Mouse (Mus musculus) right cerebral cortex, postnatal 14 days (tissue): ENCODE results near the gene Ccser2.
"Not testable (repeated sequence)": the region's sequence is repeated elsewhere in the genome, so short reads cannot be mapped to it uniquely, and the experiment has no call there.

ENCODE experiments used
- DNase-seq: peaks from one replicate; pipeline ENCODE4 v3.0.0; 2022

Gene Ccser2

DNA sequence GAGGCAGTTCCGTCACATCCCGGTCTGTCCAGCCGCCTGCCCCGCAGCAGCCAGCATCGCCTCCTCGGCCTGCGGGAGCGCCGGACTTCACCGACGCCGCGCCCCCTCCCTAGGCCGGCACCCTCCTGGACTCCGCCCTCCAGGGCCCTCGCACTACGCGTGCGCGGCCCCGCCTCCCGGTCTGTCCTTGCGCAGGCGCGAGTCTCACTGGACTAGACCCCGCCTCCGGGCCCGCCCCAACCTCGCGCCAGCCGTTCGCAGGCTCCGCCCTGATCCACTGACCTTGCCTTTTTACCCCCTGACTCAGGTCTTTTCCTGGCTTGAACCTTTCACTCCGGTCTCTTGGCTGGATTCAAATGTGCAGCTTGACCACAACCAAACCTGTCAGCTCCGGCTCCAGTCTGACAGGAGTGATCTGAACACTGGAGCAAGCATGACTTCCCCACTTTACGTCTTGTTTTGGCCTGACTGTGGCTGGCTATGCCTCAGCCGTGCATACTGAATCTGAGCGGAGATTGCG, at the start of gene Ccser2:
Gene Ccser2, minus strand, starts transcription at position 150 of the 520 bp plus-strand sequence.
- DNase-seq: peak; percentile 97

- no peak for DNase-seq
Measured at GRCm38 (mm10) chr14:37015894-37016293, 47.3 kb upstream of the Ccser2 start.

- DNase-seq: peak; percentile 15
Measured at GRCm38 (mm10) chr14:37013644-37014043, 45.1 kb upstream of the Ccser2 start.

DNA sequence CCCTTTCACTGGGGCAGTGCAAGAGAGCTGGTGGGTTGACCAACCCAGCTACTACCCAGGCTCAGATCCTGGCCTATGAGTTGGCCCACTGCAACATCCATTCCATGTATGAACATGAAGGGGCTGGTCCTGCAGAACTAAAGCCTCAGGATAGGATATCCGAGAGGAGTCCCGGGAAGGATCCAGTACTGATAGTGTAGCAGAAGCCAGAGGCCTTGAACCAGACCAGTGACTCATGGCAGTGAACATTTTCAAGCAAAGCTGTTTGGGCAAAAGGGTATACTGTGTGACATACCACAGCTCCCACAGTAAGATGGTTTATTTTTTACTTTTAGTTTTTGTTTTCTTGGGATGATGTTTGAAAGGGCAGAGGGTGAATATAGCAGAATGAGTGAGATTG, 41.1 kb upstream of the Ccser2 start:
- no peak for DNase-seq

DNA sequence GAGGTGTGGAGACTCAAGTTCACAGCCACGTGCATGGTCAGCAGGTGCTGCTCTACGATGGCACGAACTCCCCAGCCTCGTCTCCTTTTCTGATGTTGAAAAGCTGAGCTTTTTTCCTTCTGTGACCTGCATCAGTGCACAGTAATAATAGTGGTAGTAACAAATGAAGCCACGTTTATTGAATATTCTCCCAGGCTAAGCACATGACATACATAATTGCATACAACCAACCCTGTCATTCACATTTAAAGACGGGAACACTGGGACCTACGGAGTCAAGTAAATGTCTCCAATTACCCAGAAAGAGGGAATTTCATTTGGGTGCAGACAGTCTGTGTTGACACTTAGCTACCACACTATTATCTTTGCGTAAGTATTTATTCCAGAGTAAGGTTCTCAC, 37.9 kb upstream of the Ccser2 start:
- no peak for DNase-seq

DNA sequence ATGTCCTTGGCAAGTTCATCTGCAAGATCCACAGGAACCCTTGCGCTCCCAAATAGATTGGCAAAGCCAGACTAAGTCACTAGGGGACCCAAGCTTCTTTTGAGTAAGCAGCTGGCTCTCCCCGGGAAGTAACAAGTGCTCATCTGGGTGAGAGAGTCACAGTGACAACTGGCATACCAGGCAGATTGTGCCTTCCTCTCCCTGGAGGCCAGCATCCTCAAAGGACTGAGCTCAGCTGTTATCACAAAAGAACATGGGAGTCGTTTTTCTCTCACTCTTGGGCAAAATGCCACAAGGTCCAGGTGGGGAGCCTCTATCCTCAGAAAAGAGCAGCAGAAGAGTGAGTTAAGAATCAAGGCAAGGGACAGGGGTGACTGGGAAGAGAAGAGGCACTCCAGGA, 37.3 kb upstream of the Ccser2 start:
- no peak for DNase-seq

DNA sequence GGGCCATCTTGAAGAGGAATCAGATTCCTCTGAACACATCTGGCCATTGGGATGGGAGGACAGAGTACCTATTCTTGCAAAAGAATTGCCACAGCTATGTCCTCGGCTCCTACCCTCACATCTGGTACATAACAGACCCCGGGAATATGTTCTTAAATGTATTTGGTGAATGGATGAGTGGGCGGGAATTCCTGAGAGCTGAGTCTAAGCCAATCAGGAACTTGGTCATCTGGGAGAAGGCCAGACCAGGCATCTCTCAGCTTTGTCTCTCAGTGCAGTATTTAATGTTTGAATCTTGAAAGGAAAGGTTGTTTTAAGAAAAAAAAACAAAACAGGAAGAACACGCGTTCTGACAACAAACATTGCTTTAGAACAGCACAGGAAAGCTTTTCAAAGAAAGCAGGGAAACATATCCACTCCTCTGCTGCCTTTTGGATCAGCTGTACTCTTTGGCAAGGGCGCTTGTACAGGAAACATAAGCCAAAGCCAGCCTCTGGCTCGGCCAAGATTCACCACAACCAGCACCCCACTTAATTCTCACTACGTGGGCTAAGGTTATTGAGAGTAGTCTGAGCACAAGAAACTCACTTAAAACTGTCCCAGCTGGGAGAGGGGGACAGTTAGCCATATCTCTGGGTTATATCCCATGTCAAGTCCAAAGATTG, 35.0 kb upstream of the Ccser2 start:
- DNase-seq: no peak

GRCm38 (mm10) chr14:37002852-37003251, 34.3 kb upstream of the Ccser2 start:
- DNase-seq: no peak

DNA sequence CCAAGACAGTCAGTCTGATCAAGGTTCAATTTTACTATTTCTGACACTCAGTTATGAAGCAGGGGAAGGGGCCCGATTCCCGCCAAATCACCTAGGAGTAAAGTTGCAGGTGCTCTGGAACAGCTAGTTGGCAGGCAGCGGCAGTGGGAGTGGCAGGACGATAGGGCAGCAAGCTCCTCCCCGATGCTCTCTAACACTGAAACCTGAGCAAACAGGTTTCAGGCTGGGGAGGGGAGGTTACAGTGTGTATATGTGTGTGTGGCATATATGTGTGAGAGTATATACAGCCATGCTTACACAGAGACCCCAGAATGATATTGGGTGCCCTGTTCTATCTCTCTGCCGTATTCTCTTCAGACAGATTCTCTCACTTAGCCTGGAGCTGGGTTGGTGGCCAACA, 32.2 kb upstream of the Ccser2 start:
- not testable (repeated sequence) for DNase-seq

GRCm38 (mm10) chr14:36989784-36990183, 21.2 kb upstream of the Ccser2 start:
- no peak for DNase-seq

GRCm38 (mm10) chr14:36985693-36986092, 17.1 kb upstream of the Ccser2 start:
- no peak for DNase-seq

GRCm38 (mm10) chr14:36975019-36975418, 6.4 kb upstream of the Ccser2 start:
- no peak for DNase-seq

GRCm38 (mm10) chr14:36971211-36971610, 2.6 kb upstream of the Ccser2 start:
- no peak for DNase-seq

DNA sequence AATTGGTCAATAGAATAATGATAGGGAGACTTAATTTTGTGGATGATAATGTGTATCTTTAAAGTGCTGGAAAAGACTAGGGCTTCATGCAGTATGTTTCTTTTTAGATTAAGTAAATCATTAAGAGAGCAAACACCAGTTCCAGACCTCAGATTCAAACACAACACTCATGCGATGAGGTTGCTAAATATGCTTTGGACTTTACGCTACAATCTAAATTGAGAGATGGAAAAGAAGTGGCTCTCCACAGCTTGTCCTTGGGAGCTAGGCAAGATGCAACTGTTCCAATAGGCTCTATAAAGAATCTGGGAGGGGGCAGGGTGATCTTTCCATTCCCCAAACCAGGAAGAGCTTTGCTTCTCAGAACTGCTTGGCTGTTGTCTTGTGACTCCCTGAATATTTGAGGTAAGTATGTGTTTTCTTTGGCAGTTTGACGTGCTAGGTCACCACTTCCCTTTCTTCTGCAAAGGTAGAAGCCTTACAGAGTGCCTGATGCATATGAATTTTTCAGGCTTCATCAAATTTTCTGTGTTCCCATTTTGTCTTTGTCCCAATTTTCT, 1.4 kb upstream of the Ccser2 start:
- no peak for DNase-seq

GRCm38 (mm10) chr14:36968076-36968627, 425 bp downstream of the Ccser2 start:
- peak; percentile 47 for DNase-seq

GRCm38 (mm10) chr14:36965421-36965820, 3.2 kb downstream of the Ccser2 start:
- no peak for DNase-seq

GRCm38 (mm10) chr14:36962477-36962876, 6.1 kb downstream of the Ccser2 start:
- DNase-seq: no peak

DNA sequence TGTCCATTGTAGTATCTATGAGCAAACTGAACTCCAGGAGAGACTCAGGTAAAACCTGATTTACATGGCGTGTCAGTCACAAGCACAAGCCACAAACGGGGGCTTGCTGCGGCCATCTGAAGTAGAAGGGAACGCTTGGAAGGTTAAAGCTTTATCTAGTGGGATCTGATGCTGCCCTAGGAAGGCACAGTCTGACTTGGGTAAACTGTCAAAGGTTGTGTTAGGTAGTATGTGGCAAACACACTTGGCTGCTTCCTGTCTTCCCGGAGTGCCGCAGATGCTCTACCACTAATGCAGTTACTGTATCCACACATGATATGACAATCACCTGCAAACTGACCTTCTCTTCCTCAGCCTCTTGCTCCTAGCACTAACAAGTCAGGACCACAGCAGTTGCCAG, 10.9 kb downstream of the Ccser2 start:
- no peak for DNase-seq

- no peak for DNase-seq
Measured at GRCm38 (mm10) chr14:36957261-36957660, 11.3 kb downstream of the Ccser2 start.

GRCm38 (mm10) chr14:36956717-36957116, 11.9 kb downstream of the Ccser2 start:
- no peak for DNase-seq

- DNase-seq: no peak
Measured at GRCm38 (mm10) chr14:36952687-36953426, 15.7 kb downstream of the Ccser2 start.

GRCm38 (mm10) chr14:36952142-36952541, 16.4 kb downstream of the Ccser2 start:
- no peak for DNase-seq

DNA sequence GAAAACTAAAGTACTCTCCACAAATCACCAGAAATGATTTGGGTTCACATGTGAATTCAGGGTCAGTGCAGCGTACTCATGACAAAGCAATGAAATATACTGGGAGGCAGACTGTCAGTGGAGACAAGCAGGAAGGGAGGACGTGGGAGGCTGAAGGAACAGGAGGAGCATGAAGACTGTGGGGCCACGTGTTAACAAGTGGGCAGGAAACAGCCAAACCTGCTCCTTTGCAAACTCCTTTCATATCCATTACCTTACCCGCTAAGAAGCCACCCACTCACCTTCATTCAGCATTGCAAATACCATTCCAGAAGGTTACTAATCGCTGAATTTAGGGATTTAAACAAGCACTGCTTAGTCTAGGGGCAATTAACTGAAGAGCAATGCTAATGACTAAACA, 25.9 kb downstream of the Ccser2 start:
- no peak for DNase-seq

GRCm38 (mm10) chr14:36937941-36938340, 30.6 kb downstream of the Ccser2 start:
- DNase-seq: no peak
